ENCODE assay signal across 12 mouse cellular contexts in the genomic region with DNA sequence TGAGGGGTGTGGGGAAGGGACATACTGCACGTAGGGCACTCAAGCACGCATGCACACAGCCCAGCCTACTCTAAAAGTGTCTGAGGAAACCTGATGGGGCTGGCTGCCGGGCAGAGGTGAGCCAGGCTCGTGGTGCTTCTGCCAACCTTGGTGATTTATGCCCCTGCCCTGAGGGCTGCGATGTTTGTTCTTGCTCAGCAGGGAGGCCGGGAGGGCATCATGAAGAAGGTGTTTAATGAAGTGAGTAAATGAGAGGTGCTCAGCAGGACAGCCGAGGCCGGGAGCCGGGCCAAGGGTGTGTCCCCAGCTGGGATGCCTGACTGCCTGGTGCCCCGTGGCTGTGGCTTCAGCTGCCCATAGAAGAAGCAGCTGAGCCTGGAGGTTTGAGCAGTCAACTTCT.
DNase-seq lines count a peak whose midpoint lies in the region; ATAC-seq and TF ChIP-seq lines count a peak whose summit lies in the region.
"Had no signal": no experiment of that assay in that cellular context is flagged by ENCODE, and none has a peak within 500 bp of the region (broad histone marks: within the 10 kb centered on the region; RNA-seq: fewer than 3 reads in every experiment).

No protein-coding gene starts in this region.

- no peak overlapping the region for H3K4me2 ChIP-seq in neural tube, embryonic 12.5 days (replicated peaks)
- H3K4me2 ChIP-seq in stomach, postnatal 0 days (replicated peaks; ENCODE audit: low read depth): no peak overlapping the region
- H3K4me2 ChIP-seq: intestine, embryonic 15.5 days; midbrain, embryonic 12.5 days had no signal

- no peaks in the 10 kb centered on the region for H3K9me3 ChIP-seq in neural tube, embryonic 12.5 days
- no peaks in the 10 kb centered on the region for H3K9me3 ChIP-seq in stomach, postnatal 0 days (ENCODE audit: control insufficient read depth, low read length)
- H3K9me3 ChIP-seq: intestine, embryonic 15.5 days; midbrain, embryonic 12.5 days had no signal

- WGBS in neural tube, embryonic 12.5 days: 1% methylated on average over 10 of the region's 10 CpGs
- 16% methylated on average over 10 of the region's 10 CpGs for WGBS in stomach, postnatal 0 days

- no peak for TF ChIP-seq EP300 in stomach, postnatal 0 days (optimal IDR thresholded peaks at IDR 0.05)

- no peak for TF ChIP-seq CTCF in stomach, postnatal 0 days (IDR thresholded peaks at IDR 0.05; ENCODE audit: low read depth)

- DNase-seq in embryo, embryonic 10 days (ENCODE audit: low spot score): peak; percentile 30
- no peak for DNase-seq in embryo, embryonic 11 days
- DNase-seq in neural tube, embryonic 10.5 days (ENCODE audit: extremely low spot score, low spot score): no peak
- peak; percentile 45 for DNase-seq in kidney, postnatal 10 days
- peak; percentile 72 for DNase-seq in stomach, postnatal 0 days (ENCODE audit: low spot score)
- DNase-seq in layer of hippocampus, adult 9-11 months: no peak
- no peak for DNase-seq in thymus, postnatal 10 days (ENCODE audit: low spot score in 2 of 2)
- DNase-seq: liver had no signal

- H3K27ac ChIP-seq in neural tube, embryonic 12.5 days: no peak overlapping the region
- H3K27ac ChIP-seq in stomach, postnatal 0 days (replicated peaks): no peak overlapping the region
- H3K27ac ChIP-seq: heart, adult 2 months; intestine, embryonic 15.5 days; midbrain, embryonic 12.5 days had no signal

- peaks cover 5% of the 10 kb centered on the region; the same call in 1 of the 2 replicates for H3K27me3 ChIP-seq in neural tube, embryonic 12.5 days (replicated peaks)
- H3K27me3 ChIP-seq in stomach, postnatal 0 days (ENCODE audit: control insufficient read depth, insufficient read depth, low read length): no peaks in the 10 kb centered on the region
- H3K27me3 ChIP-seq: intestine, embryonic 15.5 days had no signal

- ATAC-seq in neural tube, embryonic 12.5 days (ENCODE audit: low FRiP score, low read depth): peak; percentile 67
- peak; percentile 57 for ATAC-seq in stomach, postnatal 0 days (ENCODE audit: low FRiP score, low TSS enrichment)
- ATAC-seq: intestine, embryonic 15.5 days had no signal

- H3K36me3 ChIP-seq in neural tube, embryonic 12.5 days: no peaks in the 10 kb centered on the region
- H3K36me3 ChIP-seq in stomach, postnatal 0 days (ENCODE audit: control insufficient read depth, insufficient read depth, low read length): no peaks in the 10 kb centered on the region
- H3K36me3 ChIP-seq: intestine, embryonic 15.5 days; midbrain, embryonic 12.5 days had no signal

- H3K4me1 ChIP-seq in neural tube, embryonic 12.5 days: peaks cover 36% of the 10 kb centered on the region
- peaks cover 5% of the 10 kb centered on the region; the same call in 1 of the 2 replicates for H3K4me1 ChIP-seq in stomach, postnatal 0 days (replicated peaks; ENCODE audit: control insufficient read depth, insufficient read depth)

- no peak overlapping the region for H3K9ac ChIP-seq in neural tube, embryonic 12.5 days
- no peak overlapping the region for H3K9ac ChIP-seq in stomach, postnatal 0 days (ENCODE audit: low read length)
- H3K9ac ChIP-seq: intestine, embryonic 15.5 days; midbrain, embryonic 12.5 days had no signal

- H3K4me3 ChIP-seq in neural tube, embryonic 12.5 days: no peak overlapping the region
- no peak overlapping the region for H3K4me3 ChIP-seq in stomach, postnatal 0 days (ENCODE audit: low read depth, low read length)
- H3K4me3 ChIP-seq: heart, adult 2 months; intestine, embryonic 15.5 days; midbrain, embryonic 12.5 days had no signal

Comparison
In these comparisons a context has a peak if more than half of its experiments do, and no peak if none do; other contexts are left out.
1. DNase-seq: peak in embryo, embryonic 10 days (single experiment), kidney, postnatal 10 days (single experiment) and stomach, postnatal 0 days (single experiment); none in embryo, embryonic 11 days (single experiment), neural tube, embryonic 10.5 days (single experiment), layer of hippocampus, adult 9-11 months (single experiment) and thymus, postnatal 10 days (0 of 2).